Mouse (Mus musculus): ENCODE data around the gene Nemp1. TPM values are rescaled to one million over a fixed set of nuclear protein-coding genes. Genes with fewer than 3 reads are reported as not detected.
A peak's percentile ranks its signal among the peaks of the same experiment; 100 is the strongest.

Nemp1 gene
- polyA plus RNA-seq, 1 experiment from 2014 or later: 13.2 TPM

DNA sequence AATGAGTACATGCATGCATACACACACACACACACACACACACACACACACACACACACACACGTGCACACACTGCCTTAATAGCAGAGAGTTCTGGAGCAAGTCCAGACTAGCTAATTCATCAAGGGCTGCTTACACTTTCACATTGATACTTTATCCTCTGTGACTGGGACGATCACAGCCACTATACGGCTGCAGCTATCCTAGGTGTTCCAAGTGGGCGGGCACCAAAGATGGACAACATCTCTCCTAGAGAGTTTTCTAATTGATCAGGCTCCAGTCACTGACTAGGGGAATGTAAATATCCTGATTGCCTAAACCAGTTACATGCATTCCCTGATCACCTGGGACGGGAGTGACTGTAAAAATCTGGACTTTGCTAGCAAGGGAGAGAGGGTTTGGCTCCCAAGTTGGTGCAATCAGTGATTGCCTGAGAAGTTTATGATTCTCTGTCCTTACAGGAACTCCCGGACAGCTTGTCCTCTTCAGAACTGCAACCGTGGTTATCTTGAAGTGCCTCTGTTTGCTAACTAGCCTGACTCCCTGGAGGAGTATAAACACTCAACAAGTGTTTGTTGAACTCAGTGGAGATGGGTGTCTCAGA is 33.9 kb upstream of the Nemp1 start:
- TF ChIP-seq CTCF (IDR thresholded peaks at IDR 0.05; ENCODE audit: low read depth): no peak
- Histone ChIP-seq H3K4me1 (ENCODE audit: insufficient read depth) (no peaks in the 10 kb centered on the region), H3K4me3 (ENCODE audit: low read depth, low read length) (no peak overlapping the region), H3K27me3 (ENCODE audit: insufficient read depth, low read length) (no peaks in the 10 kb centered on the region), H3K9ac (no peak overlapping the region), H3K36me3 (ENCODE audit: insufficient read depth) (no peaks in the 10 kb centered on the region), H3K4me2 (no peak overlapping the region), H3K27ac (ENCODE audit: low read depth) (no peak overlapping the region), H3K9me3 (ENCODE audit: low read depth, low read length) (no peaks in the 10 kb centered on the region)
- ATAC-seq (ENCODE audit: insufficient read depth): no peak
- DNase-seq: no peak
- WGBS: 18% methylated on average over 7 of the region's 7 CpGs

DNA sequence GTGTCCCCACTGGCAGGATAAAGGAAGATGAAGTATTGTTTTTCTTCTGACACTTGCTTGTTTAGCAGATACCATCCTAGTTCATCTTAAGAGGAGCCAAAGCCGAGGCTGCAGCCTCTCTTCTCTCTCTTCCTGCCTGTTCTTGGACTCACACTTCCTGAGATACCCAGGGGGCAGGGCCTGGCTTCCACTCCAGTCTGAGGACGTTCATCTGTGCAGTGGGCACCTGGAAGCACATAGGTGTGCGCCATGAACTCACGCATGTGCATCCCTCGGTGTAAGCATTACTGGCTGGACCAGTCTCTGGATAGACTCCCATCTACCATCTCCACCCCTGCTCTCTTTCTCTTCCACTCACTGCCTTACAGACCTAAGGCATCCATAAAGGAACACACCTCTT is 26.3 kb upstream of the Nemp1 start:
- DNase-seq (no peak), ATAC-seq (ENCODE audit: insufficient read depth) (no peak)
- no peaks in the 10 kb centered on the region for H3K27me3 ChIP-seq (ENCODE audit: insufficient read depth, low read length)
- no peaks in the 10 kb centered on the region for H3K9me3 ChIP-seq (ENCODE audit: low read depth, low read length)
- no peak overlapping the region for H3K9ac ChIP-seq
- H3K36me3 ChIP-seq (ENCODE audit: insufficient read depth): no peaks in the 10 kb centered on the region
- H3K4me3 ChIP-seq (ENCODE audit: low read depth, low read length): no peak overlapping the region
- no peak overlapping the region for H3K4me2 ChIP-seq
- H3K27ac ChIP-seq (ENCODE audit: low read depth): no peak overlapping the region
- H3K4me1 ChIP-seq (ENCODE audit: insufficient read depth): peaks cover 11% of the 10 kb centered on the region; the same call in 1 of the 2 replicates
- no peak for TF ChIP-seq CTCF (IDR thresholded peaks at IDR 0.05; ENCODE audit: low read depth)
- 49% methylated on average over 5 of the region's 5 CpGs for WGBS

- H3K9me3 ChIP-seq (ENCODE audit: low read depth, low read length): no peaks in the 10 kb centered on the region
- H3K27ac ChIP-seq (ENCODE audit: low read depth): peak overlapping the region; percentile 95
- peak; percentile 97 for DNase-seq
- peaks cover 11% of the 10 kb centered on the region; the same call in 1 of the 2 replicates for H3K4me1 ChIP-seq (ENCODE audit: insufficient read depth)
- peak; percentile 96 for TF ChIP-seq CTCF (IDR thresholded peaks at IDR 0.05; ENCODE audit: low read depth)
- peak overlapping the region; percentile 56 for H3K4me3 ChIP-seq (ENCODE audit: low read depth, low read length)
- WGBS: 6% methylated on average over 19 of the region's 19 CpGs
- peak; percentile 76 for ATAC-seq (ENCODE audit: insufficient read depth)
- peak overlapping the region; percentile 87 for H3K4me2 ChIP-seq
- H3K27me3 ChIP-seq (ENCODE audit: insufficient read depth, low read length): no peaks in the 10 kb centered on the region
- H3K9ac ChIP-seq: peak overlapping the region; percentile 74
- H3K36me3 ChIP-seq (ENCODE audit: insufficient read depth): peaks cover 3% of the 10 kb centered on the region; the same call in 1 of the 2 replicates
Observed at GRCm38 (mm10) chr10:127641861-127642771, 24.6 kb upstream of the Nemp1 start.

DNA sequence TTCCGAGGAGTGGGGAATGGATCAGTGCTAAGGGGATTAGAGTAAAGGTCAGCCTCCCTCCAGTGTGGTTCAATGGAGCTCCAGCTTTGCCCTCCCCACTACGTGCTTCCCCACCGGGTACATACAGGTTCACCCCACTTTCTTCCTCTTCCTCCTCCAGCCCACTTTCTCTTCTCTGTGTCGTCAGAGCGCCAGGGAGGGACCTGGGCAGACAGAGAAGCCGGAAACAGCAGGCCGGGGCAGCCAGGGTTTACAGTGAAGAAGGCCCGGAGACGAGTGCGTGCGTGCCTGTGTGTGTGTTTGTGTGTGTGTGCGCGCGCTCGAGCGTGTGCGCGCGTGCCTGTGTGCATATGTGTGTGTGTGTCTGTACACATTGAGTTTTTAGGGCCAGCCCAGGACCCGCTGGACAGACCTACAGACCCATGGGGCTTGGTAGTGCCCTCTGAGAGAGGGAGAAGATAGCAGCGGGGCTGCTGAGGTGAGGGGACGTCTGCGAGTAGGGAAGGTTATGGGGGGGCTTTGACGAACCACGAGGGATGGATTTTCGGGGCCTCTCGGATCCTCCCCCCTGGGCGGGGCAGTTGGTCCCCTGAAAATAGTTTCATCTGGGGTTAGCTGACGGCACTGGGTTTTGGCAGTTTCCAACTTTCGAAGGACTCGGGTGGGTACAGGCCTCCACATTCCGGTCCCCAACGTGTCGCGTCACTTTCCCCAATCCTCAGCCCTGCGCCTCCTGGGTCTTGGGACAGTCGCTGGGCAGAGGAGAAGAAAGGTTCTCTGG is 23.7 kb upstream of the Nemp1 start, which contains the start of gene Stat6:
Stat6 (plus strand) TSS at position 215 of the 781 bp plus-strand sequence.
- 4% methylated on average over 37 of the region's 37 CpGs for WGBS

DNA sequence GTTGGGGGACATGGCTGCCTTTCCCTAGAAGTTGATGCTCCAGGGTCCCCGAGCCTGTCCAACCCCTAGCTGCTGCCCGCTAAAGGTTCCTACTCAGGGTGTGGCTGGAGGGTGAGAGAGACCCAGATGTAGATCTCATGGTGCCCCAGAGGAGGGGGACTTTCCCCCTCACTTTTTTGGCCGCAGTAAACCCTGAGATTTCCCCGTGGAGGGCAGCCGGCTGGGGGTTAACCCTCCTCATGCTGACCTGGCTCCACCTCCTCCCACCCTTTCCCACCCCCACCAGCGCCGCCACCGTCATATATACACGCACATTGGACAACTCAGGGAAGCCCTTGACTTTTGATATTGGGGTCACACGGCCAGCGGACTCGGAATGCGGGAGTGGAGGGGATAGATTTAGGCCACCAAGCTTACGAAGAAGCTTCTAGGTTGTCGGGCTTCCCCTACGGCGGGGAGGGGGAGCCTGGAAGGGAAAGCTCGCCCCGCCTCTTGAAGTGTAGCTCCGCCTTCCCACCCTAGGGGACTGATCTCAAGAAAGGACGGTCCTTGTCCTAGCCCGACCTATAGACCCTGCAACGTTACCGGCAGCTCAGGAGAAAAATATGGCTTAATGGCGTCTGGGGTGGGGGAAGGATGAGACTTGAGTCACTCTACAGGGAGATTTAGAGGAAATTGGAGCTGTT is 23.0 kb upstream of the Nemp1 start:
- DNase-seq: peak; percentile 90
- peak; percentile 65 for ATAC-seq (ENCODE audit: insufficient read depth)
- H3K36me3 ChIP-seq (ENCODE audit: insufficient read depth): peaks cover 17% of the 10 kb centered on the region; the same call in 1 of the 2 replicates
- H3K9ac ChIP-seq: peak overlapping the region; percentile 74
- peaks cover 11% of the 10 kb centered on the region; the same call in 1 of the 2 replicates for H3K4me1 ChIP-seq (ENCODE audit: insufficient read depth)
- peak overlapping the region; percentile 95 for H3K27ac ChIP-seq (ENCODE audit: low read depth)
- no peaks in the 10 kb centered on the region for H3K27me3 ChIP-seq (ENCODE audit: insufficient read depth, low read length)
- 1% methylated on average over 25 of the region's 25 CpGs for WGBS
- H3K4me3 ChIP-seq (ENCODE audit: low read depth, low read length): peak overlapping the region; percentile 56
- peak overlapping the region; percentile 87 for H3K4me2 ChIP-seq
- H3K9me3 ChIP-seq (ENCODE audit: low read depth, low read length): no peaks in the 10 kb centered on the region
- no peak for TF ChIP-seq CTCF (IDR thresholded peaks at IDR 0.05; ENCODE audit: low read depth)

More for the DNA sequence above, 23.7 kb upstream of the Nemp1 start, which contains the start of gene Stat6:
- peaks cover 11% of the 10 kb centered on the region; the same call in 1 of the 2 replicates for H3K4me1 ChIP-seq (ENCODE audit: insufficient read depth)
- H3K4me3 ChIP-seq (ENCODE audit: low read depth, low read length): peak within 1 kb of the TSS; percentile 56
- DNase-seq: peak; percentile 81
- peak within 1 kb of the TSS; percentile 87 for H3K4me2 ChIP-seq
- no peaks in the 10 kb centered on the region for H3K9me3 ChIP-seq (ENCODE audit: low read depth, low read length)
- H3K27ac ChIP-seq (ENCODE audit: low read depth): peak within 1 kb of the TSS; percentile 95
- peak within 1 kb of the TSS; percentile 74 for H3K9ac ChIP-seq
- H3K36me3 ChIP-seq (ENCODE audit: insufficient read depth): peaks cover 10% of the 10 kb centered on the region; the same call in 1 of the 2 replicates
- no peaks in the 10 kb centered on the region for H3K27me3 ChIP-seq (ENCODE audit: insufficient read depth, low read length)
- no peak for TF ChIP-seq CTCF (IDR thresholded peaks at IDR 0.05; ENCODE audit: low read depth)
- ATAC-seq (ENCODE audit: insufficient read depth): peak; percentile 55

- H3K9me3 ChIP-seq (ENCODE audit: low read depth, low read length): no peaks in the 10 kb centered on the region
- no peaks in the 10 kb centered on the region for H3K27me3 ChIP-seq (ENCODE audit: insufficient read depth, low read length)
- no peak for TF ChIP-seq CTCF (IDR thresholded peaks at IDR 0.05; ENCODE audit: low read depth)
- DNase-seq (no peak), ATAC-seq (ENCODE audit: insufficient read depth) (no peak)
- H3K4me2 ChIP-seq: no peak overlapping the region
- H3K36me3 ChIP-seq (ENCODE audit: insufficient read depth): peaks cover 22% of the 10 kb centered on the region; the same call in 1 of the 2 replicates
- no peak overlapping the region for H3K9ac ChIP-seq
- no peak overlapping the region for H3K4me3 ChIP-seq (ENCODE audit: low read depth, low read length)
- H3K4me1 ChIP-seq (ENCODE audit: insufficient read depth): peaks cover 11% of the 10 kb centered on the region; the same call in 1 of the 2 replicates
- H3K27ac ChIP-seq (ENCODE audit: low read depth): no peak overlapping the region
- WGBS: 56% methylated on average over 2 of the region's 2 CpGs
Observed at GRCm38 (mm10) chr10:127645791-127646190, 20.9 kb upstream of the Nemp1 start.

All from lung, embryonic 14.5 days (tissue).